Mouse (Mus musculus): Measurements from ENCODE around the gene LTO1. TPM values are rescaled to one million over a fixed set of nuclear protein-coding genes. Genes with fewer than 3 reads are reported as not detected.

Gene LTO1
- total RNA-seq, 2 experiments from 2014 or later, result 23.7 to 25.8 TPM

- DNase-seq (ENCODE audit: extremely low spot score in 1 of 2, low spot score in 1 of 2), result peak; percentile 56 to 75
Measured at GRCm38 (mm10) chr7:144906708-144907397, 8.0 kb upstream of the LTO1 start.

- DNase-seq (ENCODE audit: extremely low spot score in 1 of 2, low spot score in 1 of 2), result no peak
Measured at GRCm38 (mm10) chr7:144907793-144908192, 7.1 kb upstream of the LTO1 start.

GRCm38 (mm10) chr7:144908705-144909104 lies 6.2 kb upstream of the LTO1 start:
- DNase-seq (ENCODE audit: extremely low spot score in 1 of 2, low spot score in 1 of 2), result no peak

GRCm38 (mm10) chr7:144911121-144911520 lies 3.8 kb upstream of the LTO1 start:
- no peak for DNase-seq (ENCODE audit: extremely low spot score in 1 of 2, low spot score in 1 of 2)

GRCm38 (mm10) chr7:144912897-144913296 lies 2.0 kb upstream of the LTO1 start:
- no peak for DNase-seq (ENCODE audit: extremely low spot score in 1 of 2, low spot score in 1 of 2)

GRCm38 (mm10) chr7:144914296-144914947 lies 478 bp upstream of the LTO1 start:
- DNase-seq (ENCODE audit: extremely low spot score in 1 of 2, low spot score in 1 of 2), result peak; percentile 70 to 71

GRCm38 (mm10) chr7:144918823-144919222 lies 3.9 kb downstream of the LTO1 start:
- DNase-seq (ENCODE audit: extremely low spot score in 1 of 2, low spot score in 1 of 2), result no peak

- no peak for DNase-seq (ENCODE audit: extremely low spot score in 1 of 2, low spot score in 1 of 2)
Measured at GRCm38 (mm10) chr7:144927591-144927990, 12.7 kb downstream of the LTO1 start.

- DNase-seq (ENCODE audit: extremely low spot score in 1 of 2, low spot score in 1 of 2), result no peak
Measured at GRCm38 (mm10) chr7:144928009-144928888, 13.3 kb downstream of the LTO1 start.

GRCm38 (mm10) chr7:144928889-144929210 lies 13.9 kb downstream of the LTO1 start:
- no peak for DNase-seq (ENCODE audit: extremely low spot score in 1 of 2, low spot score in 1 of 2)

- no peak for DNase-seq (ENCODE audit: extremely low spot score in 1 of 2, low spot score in 1 of 2)
Measured at GRCm38 (mm10) chr7:144929506-144929905, 14.6 kb downstream of the LTO1 start.

- no peak for DNase-seq (ENCODE audit: extremely low spot score in 1 of 2, low spot score in 1 of 2)
Measured at GRCm38 (mm10) chr7:144929931-144930330, 15.0 kb downstream of the LTO1 start.

GRCm38 (mm10) chr7:144931778-144932177 lies 16.9 kb downstream of the LTO1 start:
- peak in 1 of 2 experiments; percentile 7 for DNase-seq (ENCODE audit: extremely low spot score in 1 of 2, low spot score in 1 of 2)

GRCm38 (mm10) chr7:144932389-144932937 lies 17.6 kb downstream of the LTO1 start:
- DNase-seq (ENCODE audit: extremely low spot score in 1 of 2, low spot score in 1 of 2), result no peak

GRCm38 (mm10) chr7:144933336-144933735 lies 18.4 kb downstream of the LTO1 start:
- DNase-seq (ENCODE audit: extremely low spot score in 1 of 2, low spot score in 1 of 2), result no peak

GRCm38 (mm10) chr7:144933796-144934195 lies 18.9 kb downstream of the LTO1 start:
- no peak for DNase-seq (ENCODE audit: extremely low spot score in 1 of 2, low spot score in 1 of 2)

- no peak for DNase-seq (ENCODE audit: extremely low spot score in 1 of 2, low spot score in 1 of 2)
Measured at GRCm38 (mm10) chr7:144934901-144935300, 20.0 kb downstream of the LTO1 start.

- DNase-seq (ENCODE audit: extremely low spot score in 1 of 2, low spot score in 1 of 2), result no peak
Measured at GRCm38 (mm10) chr7:144935563-144935962, 20.7 kb downstream of the LTO1 start.

GRCm38 (mm10) chr7:144936311-144936880 lies 21.5 kb downstream of the LTO1 start:
- no peak for DNase-seq (ENCODE audit: extremely low spot score in 1 of 2, low spot score in 1 of 2)

- DNase-seq (ENCODE audit: extremely low spot score in 1 of 2, low spot score in 1 of 2), result peak; percentile 90 to 94
Measured at GRCm38 (mm10) chr7:144937490-144937889, 22.6 kb downstream of the LTO1 start.
